Mouse (Mus musculus): ENCODE measurements around the gene Vmn2r10. TPM values are rescaled to one million over a fixed set of nuclear protein-coding genes. Genes with fewer than 3 reads are reported as not detected.
"Not testable (repeated sequence)": the region's sequence is repeated elsewhere in the genome, so short reads cannot be mapped to it uniquely, and the experiment has no call there.

The Vmn2r10 gene
- not detected for total RNA-seq (2021)
- long read RNA-seq, experiment 1, result 0 reads
- long read RNA-seq, experiment 2, result 0 reads

DNA sequence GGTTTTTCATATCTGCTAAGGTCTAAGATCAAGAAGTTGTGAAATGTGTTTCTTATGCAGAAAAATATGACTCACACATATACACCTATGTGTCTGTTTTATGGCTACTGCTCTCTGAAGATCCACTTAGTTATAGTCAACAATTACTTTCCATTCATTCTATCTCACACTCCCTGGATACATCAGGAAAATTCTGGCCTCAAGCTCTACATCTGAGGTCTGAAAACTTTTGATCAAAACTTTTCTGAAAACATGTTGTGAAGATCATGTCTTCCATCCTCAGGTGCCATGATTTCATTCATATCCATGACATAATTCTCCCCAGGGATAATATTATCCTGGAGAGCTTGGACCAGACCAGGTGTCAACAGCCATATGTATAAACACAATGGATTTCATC, at the start of gene Vmn2r10:
TSS of gene Vmn2r10 (minus strand) at position 101 of the 400 bp plus-strand sequence.
- not testable (repeated sequence) for DNase-seq

DNA sequence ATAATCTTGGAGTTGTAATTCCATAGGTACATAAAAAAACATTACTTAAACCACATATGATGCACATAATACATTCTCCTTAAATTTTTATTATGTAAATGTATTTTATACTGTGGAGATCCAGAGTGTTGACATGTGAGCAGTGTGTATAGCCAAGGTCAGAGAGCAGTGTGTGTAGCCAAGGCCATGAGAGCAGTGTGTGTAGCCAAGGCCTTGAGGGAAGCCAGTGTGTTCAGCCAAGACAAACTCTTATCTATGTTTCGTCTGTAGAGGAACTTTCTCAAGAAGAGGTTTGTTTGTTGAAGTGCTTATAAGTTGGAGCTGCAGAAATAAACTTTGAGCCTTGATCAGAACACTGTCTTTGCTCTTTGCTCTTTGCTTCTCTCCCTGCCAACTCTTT, 49.0 kb upstream of the Vmn2r10 start:
- no peak for DNase-seq

DNA sequence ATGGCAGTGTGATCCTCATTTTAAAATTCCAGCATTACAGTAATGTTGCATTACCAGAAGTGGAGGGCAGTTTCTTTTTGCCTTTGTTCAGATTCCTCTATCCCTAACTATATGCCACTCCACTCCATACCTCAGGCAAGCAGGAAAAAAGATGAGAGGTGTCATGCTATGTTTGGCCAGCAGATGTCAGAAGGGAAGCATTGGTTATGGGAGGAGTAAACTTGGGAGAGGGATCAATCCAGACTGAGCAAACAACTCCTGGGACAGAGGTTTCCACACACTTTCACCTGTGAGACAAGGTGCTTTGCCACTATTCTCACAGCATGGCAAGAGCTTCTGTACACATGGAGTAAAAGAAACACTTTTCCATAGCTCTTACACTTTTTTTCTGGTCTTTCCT, 26.3 kb upstream of the Vmn2r10 start:
- no peak for DNase-seq

DNA sequence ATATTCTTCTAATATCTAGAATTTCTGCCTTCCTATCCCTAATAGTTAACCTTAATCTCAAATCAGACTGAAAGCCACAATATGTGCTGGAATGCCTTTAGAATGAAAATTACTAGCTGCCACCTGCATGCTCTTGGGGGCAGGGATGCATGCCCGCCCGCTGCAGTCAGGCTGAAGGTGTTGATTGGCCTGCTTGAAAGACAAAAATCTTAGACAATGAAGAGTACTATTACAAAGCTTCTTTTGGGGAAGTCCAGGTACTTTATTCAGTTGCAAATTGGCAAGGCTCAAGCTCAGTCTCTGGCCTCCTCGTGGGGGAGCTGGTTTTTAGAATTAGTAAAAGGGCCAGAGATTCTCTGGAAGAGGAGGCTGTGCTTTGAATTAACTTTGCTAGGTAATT, 17.4 kb downstream of the Vmn2r10 start:
- DNase-seq, result no peak

Other genes starting within 250 kb of the Vmn2r10 start
- not detected for gene Rnf212, start 231.5 kb downstream of the Vmn2r10 start, total RNA-seq (2021)
- gene Tmed11, start 211.2 kb downstream of the Vmn2r10 start, total RNA-seq (2021), result not detected
- not detected for gene Vmn2r8, start 197.7 kb downstream of the Vmn2r10 start, total RNA-seq (2021)
- gene Vmn2r9, start 153.9 kb downstream of the Vmn2r10 start, total RNA-seq (2021), result not detected
- not detected for gene Vmn2r11, start 53.0 kb upstream of the Vmn2r10 start, total RNA-seq (2021)
- gene Vmn2r12, start 91.4 kb upstream of the Vmn2r10 start, total RNA-seq (2021), result not detected
- gene Vmn2r13, start 185.7 kb upstream of the Vmn2r10 start, total RNA-seq (2021), result not detected
- gene Vmn2r14, start 218.2 kb upstream of the Vmn2r10 start, total RNA-seq (2021), result not detected